Mouse (Mus musculus) lung, adult 2 months (tissue): ENCODE measurements at regions not wholly inside any gene's neighbourhood (a gene's known extent, or its start where the extent isn't known, plus 50 kb on each side); places are given as distances from the start of the nearest gene placed in this dataset.

ENCODE experiments used
- CTCF ChIP-seq: fragments of 200-500 bp; IDR thresholded peaks from 2 replicates; pipeline ENCODE4 v1.5.1; 2011; ENCODE audit warnings: mild to moderate bottlenecking, low read length, control low read depth; ENCODE audit not compliant: insufficient read depth
- POLR2A ChIP-seq: fragments of 200-500 bp; IDR thresholded peaks from 2 replicates; pipeline ENCODE4 v1.6.1; 2011; ENCODE audit warnings: low read depth, mild to moderate bottlenecking, control low read depth, low read length, borderline replicate concordance; ENCODE audit errors: extremely low read depth

DNA sequence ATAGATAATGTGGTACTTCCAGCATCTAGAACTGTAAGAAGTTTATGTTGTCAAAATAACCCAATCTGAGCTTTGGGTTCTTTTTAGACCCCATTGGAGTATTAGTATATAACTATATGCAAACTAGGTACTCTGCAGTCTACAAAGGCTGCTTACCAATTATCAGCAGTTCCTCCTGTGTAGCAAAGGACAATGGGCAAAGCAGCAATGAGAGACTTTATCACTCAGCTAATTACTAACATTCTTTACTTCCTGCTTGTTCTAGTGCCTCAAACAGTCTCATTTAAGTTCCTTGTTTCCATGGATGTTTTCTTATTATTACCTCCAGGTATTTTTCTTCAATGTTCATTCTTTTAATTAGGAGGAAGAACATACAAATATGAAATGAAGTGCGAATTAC, 312.5 kb upstream of the Klf6 start:
- TF ChIP-seq POLR2A (no peak), CTCF (no peak)
